Mouse (Mus musculus) fibroblast of lung, adult 2 months (primary cell): ENCODE measurements at regions not wholly inside any gene's neighbourhood (a gene's known extent, or its start where the extent isn't known, plus 50 kb on each side); places are given as distances from the start of the nearest gene placed in this dataset.

Experiments used
- DNase-seq: peaks from one replicate; pipeline ENCODE4 v3.0.0-alpha.2; 2011; ENCODE audit warnings: low read depth

DNA sequence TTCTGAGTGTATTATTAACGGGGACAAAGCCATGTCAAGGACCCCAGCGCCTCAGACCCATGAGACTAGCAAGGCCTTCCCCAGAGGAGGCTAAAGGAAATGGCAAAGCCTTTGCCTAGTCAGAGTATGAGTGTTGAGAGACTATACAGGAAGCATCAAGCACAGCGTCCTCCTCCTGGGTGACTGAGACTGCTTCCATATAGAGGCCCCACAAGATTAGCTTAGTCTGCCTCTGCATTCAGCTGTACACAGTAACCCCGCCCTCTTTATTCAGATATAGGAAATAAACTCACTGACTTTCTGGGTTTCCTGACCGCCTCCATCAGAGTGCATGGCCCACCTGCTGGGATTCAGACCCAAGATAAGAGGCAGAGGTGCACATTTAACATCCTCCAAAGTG lies 192.8 kb upstream of the Hes1 start:
- DNase-seq = no peak

DNA sequence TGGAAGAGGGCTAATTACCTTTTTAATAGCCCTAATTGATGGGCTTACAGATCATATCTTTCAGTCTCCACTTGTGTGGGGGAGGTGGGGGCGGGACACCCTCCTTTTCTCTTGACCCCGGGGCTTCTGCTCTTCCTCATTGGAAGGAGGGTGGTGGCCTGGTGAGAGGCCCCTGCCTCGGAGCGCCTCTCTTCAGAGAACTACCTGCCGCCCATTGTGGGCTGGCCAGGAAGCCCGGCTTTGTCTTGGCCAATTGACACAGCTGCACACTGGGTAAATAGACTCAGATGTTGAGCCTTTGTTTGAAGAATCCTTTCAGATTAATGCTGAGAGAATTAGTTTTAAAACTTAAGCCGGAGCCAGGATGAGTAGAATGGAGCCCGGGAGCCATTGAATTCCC lies 188.0 kb upstream of the Hes1 start:
- DNase-seq = no peak

DNA sequence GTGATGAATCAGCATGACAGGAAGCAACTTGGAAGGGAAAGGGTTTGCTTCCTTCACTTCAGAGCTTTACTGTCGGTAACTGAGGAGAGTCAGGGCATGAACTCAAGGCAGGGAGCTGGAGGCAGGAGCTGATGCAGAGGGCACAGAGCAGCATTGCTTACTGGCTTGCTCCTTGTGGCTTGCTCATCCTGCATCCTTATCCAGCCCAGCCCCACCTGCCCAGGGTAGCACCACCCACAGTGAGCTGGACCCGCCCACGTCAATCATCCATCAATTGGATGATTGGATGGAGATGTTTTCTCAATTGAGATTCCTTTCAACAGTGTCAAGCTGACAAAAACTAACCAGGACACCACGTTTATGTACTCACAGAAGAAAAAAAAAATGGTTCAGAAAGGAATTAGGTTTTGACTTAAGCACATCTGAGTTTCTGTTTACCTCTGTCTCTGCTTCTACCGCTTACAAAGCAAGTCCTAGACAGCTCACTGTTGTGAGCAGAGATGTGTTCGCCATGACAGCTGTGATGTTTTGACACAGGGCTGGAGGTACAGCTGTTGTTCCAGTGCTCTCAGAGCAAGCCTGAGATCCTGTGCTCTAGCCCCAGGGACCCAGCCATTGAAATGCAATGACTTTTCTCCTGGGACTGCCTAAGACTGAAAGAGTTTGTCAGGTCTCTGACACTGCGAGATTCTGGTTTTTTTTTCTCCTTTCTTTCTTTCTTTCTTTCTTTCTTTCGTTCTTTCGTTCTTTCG lies 186.6 kb upstream of the Hes1 start:
- no peak for DNase-seq

DNA sequence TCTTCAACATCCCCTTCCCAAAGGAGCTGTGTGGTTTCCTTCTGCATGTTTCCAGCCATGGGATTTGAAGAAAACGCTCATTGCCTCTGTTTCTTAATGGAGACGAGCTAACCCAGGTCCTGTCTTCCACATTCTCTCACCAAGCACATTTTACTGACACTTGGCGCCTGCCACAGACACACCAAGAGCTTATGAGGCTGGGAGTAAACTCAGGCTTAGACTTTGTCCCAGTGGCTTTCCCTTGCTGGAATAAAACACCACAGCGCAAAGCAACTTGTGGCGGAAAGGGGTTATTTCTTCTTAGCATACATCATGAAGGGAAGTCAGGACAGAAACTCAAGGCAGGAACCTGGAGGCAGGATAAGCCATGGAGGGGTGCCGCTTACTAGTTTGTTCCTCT lies 184.5 kb upstream of the Hes1 start:
- DNase-seq = no peak

DNA sequence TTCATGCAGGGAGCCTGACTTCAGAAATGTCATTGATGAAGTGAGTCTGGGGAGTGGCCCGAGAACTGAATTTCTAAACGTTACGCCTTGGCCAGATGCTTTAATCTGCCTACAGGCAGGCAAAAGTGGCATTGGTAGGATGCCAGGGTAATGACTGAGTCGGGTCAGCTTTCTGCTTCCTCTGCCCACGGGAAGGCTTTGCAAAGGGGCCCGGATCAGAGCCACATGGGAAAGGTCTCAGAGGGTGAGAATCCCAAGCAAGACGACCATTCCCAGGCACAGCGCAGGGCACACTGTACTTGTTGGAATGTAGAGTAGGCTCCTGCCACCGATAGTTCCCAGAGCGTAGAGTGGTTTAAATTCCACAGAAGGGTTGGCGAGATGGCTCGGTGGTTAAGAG lies 182.7 kb upstream of the Hes1 start:
- peak; percentile 89 for DNase-seq

DNA sequence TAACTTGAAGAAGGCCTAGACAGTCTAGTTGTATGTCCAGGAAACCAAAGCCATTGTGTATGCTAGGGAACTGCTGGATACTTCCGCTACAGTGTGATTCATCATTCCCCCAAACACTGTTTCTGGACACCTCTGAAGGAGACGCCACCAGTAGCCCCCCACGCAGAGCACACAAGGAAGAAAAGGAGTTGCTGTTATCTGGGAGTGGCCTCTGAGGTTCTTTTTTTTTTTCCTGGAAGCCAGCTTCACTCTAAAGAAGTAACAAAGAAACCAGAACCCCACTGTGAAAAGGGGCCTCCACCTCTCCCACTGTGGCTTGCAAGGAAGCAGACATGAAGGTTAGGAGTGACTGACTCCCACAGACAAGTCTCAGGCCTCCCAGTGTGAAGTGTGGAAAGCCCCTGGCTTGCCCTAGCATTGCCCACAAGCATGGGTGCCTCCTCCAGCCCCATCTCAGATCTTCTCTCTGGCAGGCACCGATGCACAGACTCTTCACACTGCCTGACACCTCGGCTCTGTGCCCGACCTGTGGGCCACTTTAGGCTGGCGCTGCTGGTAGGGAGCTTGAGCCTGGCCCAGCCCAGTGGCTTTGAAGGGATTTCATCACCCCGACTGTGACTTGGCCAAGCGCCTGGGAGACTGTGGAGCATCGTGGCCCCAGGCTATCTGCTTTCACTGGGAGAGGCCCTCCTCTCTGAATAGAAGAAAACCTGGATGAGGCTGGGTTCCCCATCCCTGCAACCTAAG lies 181.8 kb upstream of the Hes1 start:
- peak; percentile 94 for DNase-seq

DNA sequence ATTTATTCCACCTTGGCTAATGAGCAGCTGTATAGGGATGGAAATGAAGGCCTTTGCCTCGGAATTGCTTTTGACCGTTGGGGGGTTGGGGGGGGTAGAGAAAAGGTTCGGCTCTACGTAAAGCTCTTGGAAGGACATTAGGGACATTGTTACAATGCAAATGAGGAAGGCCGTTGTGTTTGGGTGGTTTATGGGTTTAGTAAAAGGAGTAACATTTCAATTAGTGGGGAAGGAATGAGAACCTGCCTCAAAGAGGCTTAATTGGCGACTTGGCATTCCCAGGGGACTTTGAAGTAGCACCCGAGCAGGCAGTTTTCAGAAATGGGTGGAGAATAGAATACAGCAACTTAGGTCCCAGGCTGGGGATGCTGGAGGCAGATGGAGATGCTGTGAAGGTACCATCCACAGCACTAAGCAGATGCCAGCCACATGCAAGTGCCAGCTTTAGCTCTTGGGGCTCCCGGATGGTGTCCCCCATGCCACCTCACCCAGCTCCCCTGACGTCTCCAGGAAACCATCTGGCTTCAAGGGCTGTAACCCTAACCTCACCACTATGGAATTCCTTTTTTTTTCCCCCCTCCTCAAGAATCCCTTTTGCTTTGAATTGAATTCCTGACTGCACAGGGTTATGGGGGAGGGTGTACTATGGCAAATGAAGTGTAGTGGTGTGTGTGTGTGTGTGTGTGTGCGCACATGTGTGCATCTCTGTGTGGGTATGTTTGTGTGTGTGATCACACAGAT lies 180.8 kb upstream of the Hes1 start:
- no peak for DNase-seq

DNA sequence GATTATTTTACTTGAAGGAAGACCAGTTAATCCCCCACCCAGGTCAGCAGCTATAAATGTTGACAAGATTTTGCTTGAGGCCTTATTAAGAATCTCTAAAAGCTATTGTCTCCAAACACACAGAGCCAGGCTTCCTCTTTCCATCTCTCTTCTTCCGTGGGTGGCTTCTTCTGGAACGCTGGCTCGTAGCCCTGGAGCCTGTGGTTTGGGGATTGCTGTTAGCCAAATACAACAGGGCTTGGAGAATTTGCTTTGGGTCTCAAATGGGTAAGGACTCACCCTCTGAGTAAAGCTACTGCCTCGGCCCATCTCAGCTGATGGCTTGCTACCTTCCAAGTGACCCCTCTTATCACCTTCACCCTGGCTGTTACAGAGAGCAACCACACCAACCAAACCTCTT lies 179.3 kb upstream of the Hes1 start:
- peak; percentile 69 for DNase-seq

DNA sequence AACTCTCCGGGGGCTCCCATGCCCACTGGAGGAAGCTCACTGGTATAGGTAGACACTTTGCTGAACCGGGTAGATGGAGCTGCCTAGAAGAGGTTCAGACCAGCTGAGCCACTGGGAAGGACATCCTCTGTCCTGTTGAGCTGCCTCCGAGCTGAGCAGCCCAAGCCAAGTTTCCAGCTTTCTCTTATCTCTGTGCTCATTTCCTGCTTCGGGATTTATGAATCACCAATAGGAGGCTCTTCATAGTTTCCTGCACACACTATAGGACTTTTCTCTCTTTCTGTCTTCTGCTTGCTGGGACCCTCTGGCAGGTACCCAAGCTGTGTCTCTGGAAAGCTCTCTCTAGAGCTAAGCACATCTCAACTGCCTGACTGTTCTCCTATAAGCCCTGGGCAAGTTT lies 177.4 kb upstream of the Hes1 start:
- no peak for DNase-seq

DNA sequence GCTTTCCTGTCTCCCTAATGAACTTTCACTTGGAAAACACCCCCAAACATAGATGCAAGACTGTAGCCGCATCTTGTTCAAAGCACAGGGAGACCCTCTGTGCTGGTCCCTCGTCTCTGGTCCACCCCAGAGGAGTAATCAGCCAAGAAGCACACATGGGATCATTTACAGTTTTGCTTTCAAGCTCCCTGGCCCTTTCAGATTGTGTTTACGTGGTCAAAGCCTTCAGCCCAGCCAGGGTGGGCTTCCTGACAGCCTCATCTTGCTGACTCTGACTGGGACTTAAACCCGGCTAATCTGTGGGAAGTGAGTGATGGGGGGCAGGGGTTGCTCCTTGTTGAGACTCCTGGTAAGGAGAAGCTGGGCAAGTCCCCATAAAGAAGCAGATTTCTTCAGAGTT lies 174.8 kb upstream of the Hes1 start:
- DNase-seq = no peak

DNA sequence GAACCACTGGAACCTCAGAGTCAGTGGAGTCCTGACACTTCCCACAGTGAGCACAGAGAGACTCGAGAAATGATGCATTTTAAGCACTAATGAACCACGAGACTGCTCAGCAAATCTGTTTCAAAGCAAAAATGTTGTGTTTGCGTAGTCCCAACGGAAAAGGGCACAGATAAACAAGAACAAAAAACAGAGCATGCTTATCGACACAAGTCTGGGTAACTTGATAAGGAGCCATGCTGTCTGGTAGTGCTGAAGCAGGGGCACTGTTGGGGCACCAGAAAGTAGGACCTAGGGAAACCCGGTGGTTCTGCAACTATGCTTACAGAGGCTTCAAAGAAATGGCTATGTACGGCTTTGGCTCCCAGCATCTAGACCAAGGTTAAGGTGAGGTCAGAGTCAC lies 172.7 kb upstream of the Hes1 start:
- DNase-seq = no peak

DNA sequence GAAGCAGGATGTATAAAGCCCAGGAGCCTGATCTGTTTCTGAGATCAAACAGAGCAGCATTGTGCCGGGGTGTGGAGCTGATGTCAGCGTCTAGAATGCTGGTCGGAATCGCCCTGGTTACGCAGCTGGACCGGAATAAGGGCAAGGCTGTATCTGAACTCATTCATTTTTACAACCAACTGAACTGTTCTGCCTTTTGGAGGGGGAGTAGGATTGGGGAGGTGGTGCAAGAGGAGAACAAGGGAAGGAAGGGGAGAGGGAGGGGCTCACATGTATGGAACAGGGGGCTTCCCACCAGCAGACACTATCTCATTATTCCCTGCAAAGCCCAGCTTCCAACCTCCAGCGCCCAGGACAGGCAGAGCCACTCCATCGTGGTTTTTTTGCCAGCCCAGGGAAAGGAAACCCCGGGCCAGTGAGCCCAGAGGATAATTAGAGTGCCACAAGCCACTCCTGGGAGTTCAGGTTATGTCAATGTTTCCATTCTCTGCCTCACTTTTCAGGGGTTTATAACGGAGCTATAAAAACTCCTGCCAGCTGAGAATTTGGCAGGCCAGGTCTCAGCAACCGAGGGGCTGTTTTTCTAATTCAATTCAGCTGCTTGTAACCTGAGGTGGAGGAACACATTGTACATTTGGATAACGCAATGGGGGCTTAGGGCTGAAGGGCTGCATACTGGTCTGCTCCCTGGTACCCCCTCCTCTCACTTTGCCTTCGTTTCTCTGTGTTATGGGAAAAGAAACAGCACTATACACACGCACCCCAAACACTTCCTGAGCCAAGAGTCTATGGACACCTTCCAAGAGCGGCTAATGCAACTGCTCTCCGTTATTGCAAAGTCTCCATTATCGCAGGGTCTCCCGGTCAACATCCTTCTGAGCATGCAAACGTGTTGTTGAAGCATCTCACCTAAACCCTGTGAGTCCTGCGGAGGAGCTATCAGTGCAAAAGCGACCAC lies 170.0 kb upstream of the Hes1 start:
- DNase-seq = no peak

DNA sequence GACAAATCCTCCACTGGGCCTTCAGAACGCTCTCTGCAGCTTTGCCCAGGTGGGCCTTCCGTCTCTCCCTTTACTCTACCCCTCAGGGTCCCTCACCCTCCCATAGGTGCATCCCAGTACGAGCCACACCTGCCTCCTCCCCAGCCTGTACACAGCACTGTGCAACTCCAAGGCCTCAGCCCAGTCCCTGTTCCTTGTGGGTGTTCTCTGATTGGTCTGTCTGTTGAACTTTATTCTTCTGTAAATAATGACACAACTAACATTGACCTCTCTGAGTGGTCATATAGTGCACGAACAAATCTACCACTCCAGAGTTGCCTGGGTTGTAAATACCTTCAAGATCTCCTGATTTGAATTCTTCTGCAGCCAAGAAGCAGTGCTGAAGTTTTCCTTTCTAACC lies 167.8 kb upstream of the Hes1 start:
- DNase-seq = no peak

DNA sequence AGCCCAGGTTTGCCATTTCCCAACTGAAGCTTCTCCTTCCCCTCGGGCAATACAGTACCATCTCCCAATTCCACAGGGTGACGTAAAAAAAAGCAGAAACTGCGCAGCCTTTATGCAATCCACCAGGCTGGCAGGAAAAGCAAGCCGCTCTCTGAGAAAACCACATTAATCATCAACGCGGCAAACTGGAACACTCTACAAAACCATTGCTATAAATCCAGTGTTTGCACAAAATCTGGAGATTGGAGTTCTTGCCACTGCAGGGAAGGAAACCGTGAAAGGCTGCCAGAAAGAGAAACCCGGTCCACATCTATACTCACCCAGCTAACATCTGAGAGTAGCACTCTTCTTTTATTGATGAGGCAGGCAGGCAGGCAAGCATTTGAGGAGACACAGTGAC lies 160.7 kb upstream of the Hes1 start:
- DNase-seq = peak; percentile 70

DNA sequence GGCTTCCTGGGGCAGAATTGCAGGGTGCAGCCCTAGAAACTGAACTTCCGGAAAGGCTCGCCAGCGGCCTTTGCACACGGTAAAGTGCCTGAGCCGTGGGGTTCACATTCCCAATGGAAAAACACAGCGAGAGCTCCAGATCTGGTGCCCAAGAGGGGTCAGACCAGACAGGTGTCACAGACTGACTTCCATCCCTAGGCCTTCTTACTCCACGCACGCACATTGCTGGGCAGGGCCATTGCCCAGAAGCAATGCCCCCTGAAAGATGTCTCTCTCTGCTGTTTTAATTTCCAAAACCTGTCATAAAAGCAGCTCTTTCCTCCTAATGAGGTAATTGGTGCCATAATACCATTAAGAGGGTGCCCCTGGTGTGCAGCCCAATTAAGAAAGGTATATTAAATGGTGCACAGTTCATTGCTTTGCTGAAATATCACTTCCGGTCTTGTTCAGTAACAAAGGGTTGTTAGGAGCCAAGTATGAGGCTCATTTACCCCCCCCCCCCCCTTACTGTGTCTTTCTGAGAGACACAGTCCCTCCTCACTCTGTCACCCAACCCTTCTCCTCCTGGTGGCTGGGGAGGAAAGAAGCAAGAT lies 159.9 kb upstream of the Hes1 start:
- DNase-seq = no peak

DNA sequence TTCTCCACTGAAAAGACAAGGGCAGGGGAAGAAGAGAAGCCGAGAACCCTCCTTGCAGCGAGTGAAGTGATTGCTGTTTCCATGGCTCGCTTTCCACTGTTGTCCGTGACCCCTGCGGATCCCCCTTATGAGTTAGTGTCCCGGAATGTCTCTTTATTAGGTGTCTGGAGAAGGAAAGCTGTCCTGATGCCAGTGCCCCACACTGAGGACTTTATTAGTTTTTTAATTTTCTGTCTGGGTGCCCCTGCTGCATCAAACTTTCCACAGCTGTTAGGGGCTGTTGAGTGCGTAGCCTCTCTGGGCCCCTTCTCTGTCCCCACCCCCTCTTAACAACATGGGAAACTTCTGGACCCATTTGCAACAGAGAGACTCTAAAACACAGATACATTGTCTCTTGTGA lies 156.9 kb upstream of the Hes1 start:
- DNase-seq = no peak

DNA sequence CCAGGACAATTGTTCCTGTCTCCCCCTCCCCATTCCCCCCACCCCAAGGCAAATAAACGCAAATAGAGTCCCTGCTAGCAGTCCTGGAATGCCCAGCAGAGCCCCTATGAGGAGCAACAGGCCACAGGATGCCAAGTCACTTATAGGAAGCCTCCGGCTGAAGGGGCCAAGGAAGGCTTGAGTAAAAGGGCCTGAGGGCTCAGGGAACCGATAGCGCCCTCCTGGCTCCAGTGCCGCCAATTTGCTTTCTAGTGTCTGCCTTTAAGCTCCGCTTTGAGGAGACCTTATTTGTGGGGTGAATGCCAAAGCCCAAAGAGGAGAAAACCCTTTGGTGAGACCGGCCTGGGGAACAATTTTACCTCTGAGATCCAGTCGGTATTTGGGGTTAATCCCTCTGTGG lies 156.2 kb upstream of the Hes1 start:
- no peak for DNase-seq

DNA sequence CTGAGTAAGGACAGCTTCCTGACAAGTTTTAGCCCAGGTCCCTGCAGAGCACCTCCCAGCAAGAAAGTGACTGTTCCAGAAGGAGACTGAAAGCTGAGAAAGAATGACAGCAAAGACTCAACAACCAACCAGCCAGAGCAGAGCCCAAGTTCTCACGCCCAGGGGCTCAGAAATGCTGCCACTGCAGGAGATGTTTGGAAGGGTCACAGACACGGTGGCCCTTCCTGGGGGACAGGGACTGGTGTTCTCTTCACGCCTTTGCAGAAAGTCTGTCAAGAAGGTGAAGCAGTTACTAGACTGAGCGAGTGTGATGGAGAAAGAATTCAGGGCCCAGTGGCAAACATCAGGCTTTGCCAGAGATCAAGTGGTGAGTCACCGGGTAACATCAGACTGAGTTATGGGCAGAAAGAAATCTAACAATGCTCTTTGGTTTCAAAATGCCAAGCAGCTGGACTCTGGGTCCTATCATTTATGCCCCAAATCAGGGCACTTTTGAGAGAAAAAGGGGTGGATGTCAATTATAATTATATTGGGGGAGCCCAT lies 154.2 kb upstream of the Hes1 start:
- DNase-seq = peak; percentile 86

DNA sequence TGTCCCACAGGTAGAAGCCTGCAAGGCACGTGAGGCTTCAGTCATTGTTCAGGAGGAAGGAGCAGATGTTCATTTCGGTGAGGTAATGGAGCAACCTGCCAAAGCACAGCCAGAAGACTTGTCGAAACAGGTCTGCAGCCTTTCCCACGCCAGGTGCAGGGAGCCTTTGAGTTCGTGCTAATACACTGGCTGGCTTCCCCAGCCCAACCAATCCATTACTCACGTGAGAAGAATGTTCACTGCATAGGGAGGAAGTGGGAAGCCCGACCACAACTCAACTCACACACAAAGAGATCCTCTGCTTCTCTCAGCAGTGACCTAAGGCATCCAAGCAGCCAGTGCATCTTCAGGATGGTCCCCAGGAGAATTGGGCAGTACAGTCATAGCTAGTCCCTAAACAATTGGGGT lies 153.0 kb upstream of the Hes1 start:
- peak; percentile 94 for DNase-seq

DNA sequence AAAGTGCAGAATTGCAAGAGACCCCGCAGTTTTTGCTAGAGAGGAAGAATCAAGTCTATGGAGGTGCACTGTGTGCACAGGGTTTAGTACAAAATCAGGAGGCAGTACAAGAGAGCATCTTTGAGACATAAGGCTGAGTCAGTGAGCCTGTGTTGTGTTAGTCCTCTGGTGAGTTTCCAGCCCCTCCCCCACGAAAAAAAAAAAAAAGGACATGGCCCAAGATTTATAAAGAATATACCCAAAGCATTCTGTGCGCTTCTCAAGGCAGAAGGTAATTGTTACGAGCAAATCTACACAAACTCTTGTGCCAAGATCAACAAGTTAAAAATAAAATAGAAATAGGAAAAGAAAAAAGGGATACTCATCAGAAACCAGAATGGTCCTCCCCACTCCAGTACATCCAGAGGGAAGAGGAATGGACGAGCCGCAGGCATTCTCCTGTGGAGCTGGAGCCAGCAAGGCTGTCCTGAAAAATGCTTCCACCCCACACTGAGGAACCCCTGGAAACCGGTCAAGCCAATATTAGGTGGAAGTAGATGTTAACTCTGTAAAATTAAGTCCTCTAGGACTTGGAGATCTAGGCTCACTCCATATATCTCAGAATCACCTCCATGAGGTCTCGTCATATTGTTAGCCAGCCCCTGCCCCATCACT lies 150.7 kb upstream of the Hes1 start:
- DNase-seq = no peak

DNA sequence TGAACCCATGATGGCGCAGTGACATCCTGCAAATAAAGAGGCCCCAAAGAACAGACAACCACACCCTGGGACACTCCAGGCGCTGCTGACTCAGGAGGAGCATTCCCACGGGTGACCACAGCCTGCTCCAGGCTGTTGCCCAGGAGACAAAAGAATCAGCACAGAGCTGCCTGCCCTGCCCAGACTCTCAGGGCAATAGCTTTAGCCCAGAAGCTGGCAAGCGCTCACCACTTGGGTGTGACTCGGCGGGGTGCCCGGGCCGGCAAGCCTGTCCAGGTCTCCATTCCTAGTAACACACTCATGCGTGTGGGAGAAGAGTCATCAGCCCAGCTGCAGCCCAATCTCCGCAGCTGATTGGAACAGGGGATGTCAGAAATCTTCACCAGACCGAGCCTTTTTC lies 148.8 kb upstream of the Hes1 start:
- DNase-seq = peak; percentile 99
